Mouse (Mus musculus) spleen, embryonic (tissue): ENCODE measurements around the gene 1700029P11Rik.
"Not testable (repeated sequence)": the region's sequence is repeated elsewhere in the genome, so short reads cannot be mapped to it uniquely, and the experiment has no call there.

ENCODE experiments used
- CTCF ChIA-PET: fragments of 350-600 bp; sonication (Branson Sonifier 250); formaldehyde crosslinking; loops from one replicate; lab custom pipeline; 2022; lab: Charles Lee

Gene 1700029P11Rik

GRCm38 (mm10) chr15:81956457-81956856, 23.9 kb upstream of the 1700029P11Rik start:
- CTCF ChIA-PET: no interaction called here

DNA sequence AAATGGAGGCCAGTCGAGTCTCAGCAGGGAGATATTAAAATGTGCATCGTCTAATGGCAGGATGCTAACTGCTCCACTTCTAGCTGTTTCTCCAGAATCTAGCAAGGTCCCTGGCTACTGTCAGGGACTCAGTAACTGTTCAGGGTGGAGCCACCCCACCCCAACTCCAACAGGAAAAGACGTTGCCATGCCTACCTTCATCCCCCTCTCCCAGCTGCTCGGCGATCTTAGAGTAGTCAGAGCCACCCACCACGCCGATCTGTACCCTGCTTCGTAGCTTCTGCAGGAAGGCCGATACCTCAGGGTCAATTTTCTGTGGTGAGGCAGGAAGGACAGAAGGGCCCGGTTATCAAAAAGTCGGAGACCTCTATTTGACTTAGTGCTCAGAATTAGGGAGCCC, 22.7 kb upstream of the 1700029P11Rik start:
- CTCF ChIA-PET: interaction anchor here (0.7 kb wide), 1 partner anchor 75 kb away, joined by 4 read pairs; no protein-coding TSS in a partner anchor

DNA sequence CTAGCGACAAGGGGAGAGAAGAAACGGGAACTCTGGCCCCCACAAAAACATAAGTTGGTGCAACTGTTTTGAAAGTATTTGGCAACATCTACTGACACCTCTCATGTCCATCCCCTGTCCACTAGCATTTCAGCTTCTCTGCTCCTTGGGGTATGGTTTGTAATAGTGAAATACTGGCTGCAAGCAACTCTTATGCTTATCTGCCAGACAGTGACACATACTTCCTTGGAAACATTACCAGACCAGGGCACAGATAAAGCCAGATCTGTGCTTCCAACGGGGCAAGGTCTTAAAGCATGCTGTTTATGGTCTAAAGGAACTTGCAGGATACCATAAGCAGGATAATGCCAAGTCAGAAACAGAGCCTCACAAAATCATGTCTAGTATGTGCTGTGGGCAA, 21.4 kb upstream of the 1700029P11Rik start:
- CTCF ChIA-PET: no interaction called here

- CTCF ChIA-PET: interaction anchor here (0.6 to 0.7 kb wide), 2 partner anchors 74 to 104 kb away, joined by 3 to 5 read pairs; no protein-coding TSS in a partner anchor
Measured at GRCm38 (mm10) chr15:81960171-81961077, 19.9 kb upstream of the 1700029P11Rik start, which contains the start of gene Pmm1. Pmm1 (minus strand) TSS chr15:81960930.

GRCm38 (mm10) chr15:81961078-81961451, 19.3 kb upstream of the 1700029P11Rik start:
- CTCF ChIA-PET: interaction anchor here (0.6 kb wide), 3 partner anchors 30 to 105 kb away, joined by 3 to 5 read pairs (median 3); no protein-coding TSS in a partner anchor

- CTCF ChIA-PET: no interaction called here
Measured at GRCm38 (mm10) chr15:81964262-81964661, 16.1 kb upstream of the 1700029P11Rik start.

DNA sequence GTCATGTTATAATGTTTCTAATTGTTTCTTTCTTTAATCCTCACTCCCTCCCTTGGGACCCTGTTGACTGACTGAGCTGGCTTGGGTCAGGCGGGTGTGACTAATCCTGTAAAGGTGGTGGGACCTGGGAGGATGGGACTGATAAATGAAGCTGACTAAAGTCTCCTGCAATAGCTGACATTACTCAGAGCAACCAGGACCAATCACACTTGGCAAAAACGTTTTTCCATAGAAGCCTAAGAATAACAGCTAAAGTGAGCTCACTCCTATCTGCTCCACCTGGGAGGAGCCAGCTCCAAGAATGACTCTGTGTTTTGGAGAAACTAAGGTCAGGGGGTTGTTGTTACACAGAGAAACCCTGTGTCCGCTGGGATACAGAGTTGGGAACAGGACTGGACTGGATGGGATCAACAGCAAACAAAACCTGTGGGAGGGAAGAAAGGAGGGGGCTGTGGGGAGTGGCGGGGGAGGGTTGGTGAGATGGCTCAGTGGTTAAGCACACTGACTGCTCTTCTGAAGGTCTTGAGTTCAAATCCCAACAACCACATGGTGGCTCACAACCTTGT, 15.3 kb upstream of the 1700029P11Rik start:
- CTCF ChIA-PET: interaction anchor here (0.7 kb wide), 1 partner anchor 236 kb away, joined by 4 read pairs; no protein-coding TSS in a partner anchor

- CTCF ChIA-PET: interaction anchor here (0.7 kb wide), 2 partner anchors 15 to 32 kb away, joined by 3 to 4 read pairs; no protein-coding TSS in a partner anchor
Measured at GRCm38 (mm10) chr15:81966062-81966829, 14.1 kb upstream of the 1700029P11Rik start.

GRCm38 (mm10) chr15:81967821-81968220, 12.5 kb upstream of the 1700029P11Rik start:
- CTCF ChIA-PET: no interaction called here

- CTCF ChIA-PET: interaction anchor here (0.6 kb wide), 1 partner anchor 75 kb away, joined by 3 read pairs; no protein-coding TSS in a partner anchor
Measured at GRCm38 (mm10) chr15:81968447-81968846, 11.9 kb upstream of the 1700029P11Rik start.

DNA sequence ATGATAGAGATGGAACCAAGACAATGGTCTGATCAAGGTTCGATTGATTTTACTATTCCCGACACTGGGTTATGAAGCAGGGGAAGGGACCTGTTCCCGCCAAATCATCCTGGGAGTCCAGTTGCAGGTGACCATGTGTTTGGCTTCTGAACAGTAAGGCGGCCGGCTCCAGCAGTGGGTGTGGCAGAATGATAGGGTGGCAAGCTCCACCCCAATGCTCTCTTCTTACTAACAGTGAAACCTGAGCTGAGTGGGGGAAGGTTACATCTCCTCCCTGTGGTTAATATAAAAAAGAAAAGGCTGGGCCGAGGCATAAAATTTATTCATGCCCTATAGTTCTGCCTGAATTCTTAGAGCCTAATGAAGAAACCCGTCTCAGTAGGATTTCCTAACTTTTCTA, 11.2 kb upstream of the 1700029P11Rik start:
- CTCF ChIA-PET: interaction anchor here (0.6 kb wide), 1 partner anchor 75 kb away, joined by 3 read pairs; no protein-coding TSS in a partner anchor

GRCm38 (mm10) chr15:81969635-81970034, 10.7 kb upstream of the 1700029P11Rik start:
- CTCF ChIA-PET: not testable (repeated sequence)

DNA sequence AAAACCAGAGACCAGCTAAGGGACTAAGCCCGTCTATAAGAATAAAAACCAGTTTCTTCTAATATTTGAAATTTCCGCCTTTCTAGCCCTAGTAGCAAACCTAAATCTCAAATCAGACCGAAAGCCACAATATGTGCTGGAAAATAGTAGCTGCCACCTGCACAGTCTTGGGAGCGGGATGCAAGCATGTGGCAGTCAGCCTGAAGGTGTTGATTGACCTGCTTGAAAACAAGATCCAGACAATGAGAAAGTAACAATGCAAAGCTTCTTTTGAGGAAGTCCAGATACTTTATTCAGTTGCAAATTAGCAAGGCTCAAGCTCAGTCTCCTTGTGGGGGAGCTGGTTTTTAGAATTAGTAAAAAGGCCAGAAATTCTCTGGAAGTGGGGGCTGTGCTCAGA, 9.8 kb upstream of the 1700029P11Rik start:
- CTCF ChIA-PET: interaction anchor here (0.6 to 1.0 kb wide), 2 partner anchors 109 to 463 kb away, joined by 3 to 16 read pairs; no protein-coding TSS in a partner anchor

DNA sequence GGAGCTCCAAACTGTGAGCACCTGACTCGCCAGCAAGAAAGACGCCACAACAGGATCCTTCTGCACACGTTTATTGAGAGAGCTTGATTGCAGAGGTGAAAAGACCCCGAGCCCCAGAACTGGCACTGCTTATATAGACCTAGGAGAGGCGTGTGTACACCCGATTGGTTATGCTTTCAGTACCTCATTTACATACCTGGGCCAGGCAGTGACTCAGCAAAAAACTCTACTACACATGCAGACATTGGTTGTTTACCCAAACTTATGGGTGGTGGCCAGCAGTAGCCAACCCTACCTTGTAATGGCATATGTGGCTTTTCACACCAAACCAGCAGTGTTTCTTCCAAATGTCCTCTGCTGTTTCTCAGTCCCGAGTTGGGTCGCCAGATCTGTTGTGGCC, 5.2 kb upstream of the 1700029P11Rik start:
- CTCF ChIA-PET: not testable (repeated sequence)

DNA sequence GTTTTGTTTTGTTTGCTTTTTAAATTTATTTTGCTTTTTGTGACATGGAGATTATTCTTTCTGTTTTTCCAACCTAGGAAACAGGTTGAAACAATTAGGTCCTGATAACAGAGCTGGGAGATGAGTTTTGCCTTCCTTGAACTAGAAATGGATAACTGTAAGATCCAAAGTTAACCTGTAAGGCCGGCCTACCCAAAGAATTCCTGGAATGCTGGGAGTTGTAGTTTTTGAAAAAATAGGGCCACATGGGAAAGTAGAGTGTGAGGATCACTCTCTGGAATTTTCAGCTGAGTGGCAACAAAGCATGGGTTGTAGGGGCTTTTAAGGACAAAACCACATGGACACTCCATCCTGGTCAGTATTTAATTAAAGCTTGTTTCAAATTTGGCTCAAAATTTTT, 1.8 kb downstream of the 1700029P11Rik start:
- CTCF ChIA-PET: interaction anchor here (0.6 kb wide), 1 partner anchor 32 kb away, joined by 6 read pairs; no protein-coding TSS in a partner anchor

GRCm38 (mm10) chr15:81985267-81986161, 5.2 kb downstream of the 1700029P11Rik start:
- CTCF ChIA-PET: no interaction called here

DNA sequence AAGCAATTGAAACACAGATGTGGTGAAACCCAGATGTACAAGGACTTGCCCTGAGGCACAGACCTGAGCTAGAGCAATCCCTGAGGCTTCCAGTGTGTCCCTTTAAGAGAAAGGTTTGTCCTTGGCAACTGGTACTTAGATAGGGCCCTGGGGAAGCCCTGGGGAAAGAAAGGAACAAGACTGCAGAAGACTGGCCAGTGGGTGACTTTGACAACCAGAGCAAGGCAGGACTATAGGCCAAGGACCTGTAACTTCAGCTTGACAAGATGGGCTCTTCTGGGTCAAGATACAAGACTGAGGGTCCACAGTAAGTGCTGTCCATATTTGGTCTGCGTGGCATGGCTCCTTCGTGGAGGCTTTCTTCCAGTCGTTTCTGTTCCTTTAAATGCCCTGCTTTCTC, 7.3 kb downstream of the 1700029P11Rik start, which contains the start of gene Xrcc6:
Gene Xrcc6 (plus strand): TSS at position 190 of the 400 bp plus-strand sequence.
- CTCF ChIA-PET: no interaction called here

DNA sequence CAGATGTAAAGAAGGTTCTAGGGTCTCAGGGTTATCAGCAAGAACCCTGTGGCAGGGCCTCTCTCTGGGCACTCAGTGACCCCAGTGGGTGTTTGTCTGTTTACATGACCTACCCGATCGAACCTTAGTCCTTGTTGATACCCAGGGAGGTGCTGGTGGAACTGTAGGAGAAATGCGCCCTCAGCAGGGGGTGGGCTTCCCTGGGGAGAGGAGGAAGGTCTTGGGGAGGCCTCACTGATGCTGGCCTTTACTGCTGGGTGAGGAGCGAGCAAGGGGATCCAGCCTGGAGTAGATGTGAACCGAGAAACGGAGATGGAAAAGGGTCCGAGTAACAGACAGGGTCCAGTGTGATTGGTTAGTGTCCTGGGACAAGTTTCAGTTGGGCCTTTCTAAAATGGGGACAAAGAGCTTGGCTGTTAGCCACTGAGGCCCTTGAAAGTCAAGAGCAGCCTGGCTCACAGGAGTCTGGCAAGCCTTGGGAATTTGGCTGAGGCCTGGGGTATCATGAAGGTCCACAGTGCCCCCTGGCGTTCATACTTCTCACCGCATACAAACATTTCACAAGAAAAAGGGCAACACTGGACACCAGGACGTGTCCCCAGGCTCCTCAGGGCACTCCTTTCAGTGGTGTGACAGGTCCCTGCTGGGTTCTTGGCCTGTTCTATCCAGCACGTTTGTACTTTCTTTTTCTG, 9.2 kb downstream of the 1700029P11Rik start:
- CTCF ChIA-PET: interaction anchor here (0.7 to 0.8 kb wide), 2 partner anchors 45 to 147 kb away, joined by 3 read pairs; no protein-coding TSS in a partner anchor

DNA sequence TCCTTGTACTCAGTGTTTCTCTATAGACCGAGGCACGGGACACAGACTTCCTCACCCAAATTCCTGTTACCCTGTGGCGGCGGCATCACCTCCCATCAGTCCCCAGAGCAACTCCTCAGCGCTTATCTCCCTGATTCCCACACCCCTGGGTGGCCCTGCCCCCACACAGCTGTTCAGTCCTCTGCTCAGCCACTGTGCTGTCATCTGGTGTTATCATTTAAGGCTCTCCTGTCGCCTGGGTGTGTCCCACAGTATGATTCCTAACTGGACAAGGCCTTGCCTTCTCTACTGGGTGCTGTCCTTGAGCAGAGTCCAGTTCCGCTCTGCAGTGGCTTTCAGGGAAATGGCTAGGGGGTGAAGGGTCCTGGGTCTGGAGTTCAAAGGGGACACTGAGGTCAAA, 10.2 kb downstream of the 1700029P11Rik start:
- CTCF ChIA-PET: interaction anchor here (0.6 to 0.8 kb wide), 2 partner anchors 57 to 148 kb away, joined by 3 read pairs; no protein-coding TSS in a partner anchor
